Mouse (Mus musculus) G1E (cell line): ENCODE results near the gene Sept5. TPM values are rescaled to one million over a fixed set of nuclear protein-coding genes. Genes with fewer than 3 reads are reported as not detected.

Experiments used
- ATAC-seq: 2 replicates; pipeline ENCODE4 v1.8.0; 2016; ENCODE audit warnings: mild to moderate bottlenecking; ENCODE audit not compliant: insufficient number of reproducible peaks, poor library complexity, low FRiP score, severe bottlenecking; ENCODE audit errors: extremely low read depth
- DNase-seq: peaks from one replicate; pipeline ENCODE4 v3.0.0; 2012; ENCODE audit warnings: low spot score
- H3K27me3 ChIP-seq: 2 replicates; pipeline ENCODE4 v1.6.1; 2012; ENCODE audit warnings: mild to moderate bottlenecking, low read length, inconsistent platforms; ENCODE audit not compliant: insufficient read depth
- H3K36me3 ChIP-seq: replicated peaks from 2 replicates; pipeline ENCODE3; 2012; ENCODE audit warnings: mild to moderate bottlenecking, inconsistent platforms
- H3K4me1 ChIP-seq: 2 replicates; pipeline ENCODE4 v1.6.1; 2012; ENCODE audit warnings: low read depth, low read length, inconsistent platforms, mixed read lengths; ENCODE audit not compliant: insufficient read depth
- H3K4me3 ChIP-seq: 2 replicates; pipeline ENCODE4 v1.5.1; 2012; ENCODE audit warnings: low read depth, mild to moderate bottlenecking, inconsistent platforms, low read length, moderate library complexity, mixed read lengths
- H3K9me3 ChIP-seq: replicated peaks from 2 replicates; pipeline ENCODE4 v1.6.1; 2012; ENCODE audit warnings: inconsistent platforms
- CTCF ChIP-seq: IDR thresholded peaks from 2 replicates; pipeline ENCODE4 v1.5.1; 2012; ENCODE audit warnings: low read depth, low read length, inconsistent platforms, mixed read lengths
- GATA1 ChIP-seq: IDR thresholded peaks from 2 replicates; pipeline ENCODE4 v1.6.1; 2012; ENCODE audit warnings: borderline replicate concordance, low read length, inconsistent platforms, mixed read lengths
- GATA2 ChIP-seq: IDR thresholded peaks from 2 replicates; pipeline ENCODE4 v1.6.1; 2012; ENCODE audit warnings: low read depth, low read length, inconsistent platforms, borderline replicate concordance
- POLR2AphosphoS5 ChIP-seq: IDR thresholded peaks from 2 replicates; pipeline ENCODE4 v1.6.1; 2012; ENCODE audit warnings: low read depth, low read length, inconsistent platforms; ENCODE audit not compliant: insufficient replicate concordance
- TAL1 ChIP-seq: conservative IDR thresholded peaks from 2 replicates; pipeline ENCODE4 v1.6.1; 2012; ENCODE audit warnings: low read depth, low read length, inconsistent platforms, mixed read lengths
- polyA plus RNA-seq: library from polyadenylated mRNA; stranded (reverse); fragments of >175 nt; gene quantifications from 2 replicates; pipeline ENCODE4 v1.2.3, GENCODE M21; 2012
- total RNA-seq, 2 experiments: library from RNA; stranded (forward) in 1 of 2; stranded (reverse) in 1 of 2; fragments of 200-1000 nt in 1 of 2; fragments of >200 nt in 1 of 2; fragmentation: Nextera tagmentation in 1 of 2; gene quantifications; 2 replicates each; pipeline ENCODE4 v1.2.3; 2014 to 2017

The Sept5 gene
- total and polyA plus RNA-seq, 3 experiments: 0.05 TPM; not detected in 2

DNA sequence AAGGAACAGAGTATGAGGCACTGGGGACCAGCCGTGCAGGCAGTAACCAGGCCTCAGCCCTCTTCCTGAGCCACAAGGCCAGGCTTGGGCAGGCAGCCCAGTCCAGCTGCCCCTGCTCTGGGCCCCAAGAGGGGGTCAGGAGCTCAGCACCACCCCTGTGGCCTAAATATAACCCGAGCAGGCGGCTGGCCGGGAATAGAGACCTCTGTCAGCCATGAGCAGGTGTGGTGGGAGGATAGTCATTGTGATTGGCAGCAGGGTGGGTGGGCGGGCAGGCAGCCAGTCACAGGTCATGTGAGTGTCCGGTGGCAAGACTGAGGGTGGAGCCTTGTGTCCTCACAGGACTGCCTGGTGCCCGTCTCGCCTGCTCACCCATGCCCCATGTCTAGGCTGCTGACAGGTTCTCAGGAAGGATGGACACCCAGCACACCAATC, 25.5 kb downstream of the Sept5 start:
- Histone ChIP-seq H3K4me3 (no peak overlapping the region), H3K9me3 (no peaks in the 10 kb centered on the region), H3K36me3 (no peaks in the 10 kb centered on the region), H3K27me3 (peaks cover 38% of the 10 kb centered on the region), H3K4me1 (no peaks in the 10 kb centered on the region)
- DNase-seq (no peak), ATAC-seq (no peak)
- TF ChIP-seq GATA1: no peak

DNA sequence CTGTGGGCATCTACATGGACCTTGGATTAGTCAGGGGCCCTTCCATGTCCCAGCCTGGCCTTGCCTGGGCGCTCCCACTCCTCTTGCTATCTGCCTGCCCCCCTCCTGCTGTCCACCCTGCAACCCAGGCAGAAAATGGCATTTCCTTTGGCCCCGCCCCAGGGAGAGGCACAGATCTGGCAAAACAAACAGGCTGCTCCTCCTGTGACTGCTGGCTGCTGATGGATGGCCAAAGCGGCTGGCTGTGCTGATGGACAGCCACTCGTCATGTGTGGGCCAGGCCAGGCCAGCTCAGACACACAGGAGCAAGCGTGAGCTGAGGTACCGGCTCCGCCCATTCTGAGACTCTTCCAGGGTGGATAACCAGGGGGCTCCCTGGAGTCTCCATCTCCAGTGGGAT, 28.3 kb downstream of the Sept5 start:
- TF ChIP-seq GATA2 (no peak), CTCF (no peak), POLR2AphosphoS5 (no peak), GATA1 (no peak), TAL1 (no peak)
- ATAC-seq: no peak

GRCm38 (mm10) chr16:18598006-18598405, 31.7 kb downstream of the Sept5 start:
- TF ChIP-seq GATA1 (no peak), TAL1 (no peak)
- no peaks in the 10 kb centered on the region for H3K36me3 ChIP-seq
- DNase-seq: no peak
- H3K4me3 ChIP-seq: no peak overlapping the region
- no peaks in the 10 kb centered on the region for H3K9me3 ChIP-seq
- peaks cover 29% of the 10 kb centered on the region for H3K27me3 ChIP-seq
- no peak for ATAC-seq
- H3K4me1 ChIP-seq: no peaks in the 10 kb centered on the region

More for the DNA sequence above, 28.3 kb downstream of the Sept5 start:
- Histone ChIP-seq H3K27me3 (peaks cover 30% of the 10 kb centered on the region), H3K9me3 (no peaks in the 10 kb centered on the region), H3K4me1 (no peaks in the 10 kb centered on the region), H3K36me3 (no peaks in the 10 kb centered on the region), H3K4me3 (no peak overlapping the region)
- DNase-seq: no peak

DNA sequence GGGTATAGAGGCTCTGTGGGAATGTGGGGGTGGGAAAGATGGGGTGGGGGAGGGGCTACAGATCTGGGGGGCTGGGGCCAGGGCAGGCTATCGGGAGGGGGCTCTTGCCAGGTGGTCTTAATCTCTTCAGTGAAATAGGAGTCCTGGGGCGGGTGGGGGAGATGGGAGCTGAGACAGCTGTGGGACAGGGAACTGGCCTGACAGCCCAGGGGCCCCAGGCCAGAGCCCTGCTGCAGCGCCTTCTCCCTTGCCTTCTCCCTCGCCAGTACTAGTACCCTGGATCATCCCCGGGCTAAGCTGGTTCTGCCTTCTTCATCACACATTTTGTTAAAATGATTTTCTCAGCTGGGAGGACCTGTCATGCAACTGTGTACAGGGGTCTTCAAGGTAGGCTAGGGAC, 33.5 kb downstream of the Sept5 start:
- peaks cover 35% of the 10 kb centered on the region for H3K27me3 ChIP-seq

DNA sequence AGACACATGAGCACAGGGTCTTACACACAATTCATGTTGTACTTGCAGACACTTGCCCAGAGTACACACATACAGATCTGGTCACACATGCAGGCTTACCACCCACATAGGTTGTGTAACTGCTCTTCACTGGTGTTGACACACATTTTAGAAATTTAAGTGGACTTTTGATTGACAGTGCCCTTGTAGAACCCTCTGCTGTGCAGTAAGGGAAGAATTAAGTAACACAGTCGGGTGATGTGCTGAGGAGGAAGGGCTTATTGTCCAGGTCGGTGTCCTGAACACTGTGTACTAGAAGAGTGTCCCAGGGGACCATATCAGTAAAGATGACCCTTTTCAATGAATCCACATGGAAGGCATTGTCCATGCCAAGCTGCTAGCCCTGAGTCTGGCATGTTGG, 35.8 kb downstream of the Sept5 start:
- Histone ChIP-seq H3K27me3 (peaks cover 52% of the 10 kb centered on the region), H3K36me3 (no peaks in the 10 kb centered on the region), H3K4me3 (no peak overlapping the region), H3K4me1 (no peaks in the 10 kb centered on the region), H3K9me3 (no peaks in the 10 kb centered on the region)
- no peak for DNase-seq
- TF ChIP-seq POLR2AphosphoS5 (no peak), TAL1 (no peak), GATA2 (no peak), CTCF (no peak), GATA1 (no peak)
- no peak for ATAC-seq

More for the DNA sequence above, 33.5 kb downstream of the Sept5 start:
- H3K36me3 ChIP-seq: no peaks in the 10 kb centered on the region
- ATAC-seq (no peak), DNase-seq (no peak)
- H3K4me1 ChIP-seq: no peaks in the 10 kb centered on the region
- H3K4me3 ChIP-seq: no peak overlapping the region
- no peaks in the 10 kb centered on the region for H3K9me3 ChIP-seq
- TF ChIP-seq POLR2AphosphoS5: no peak
- no peak for TF ChIP-seq TAL1
- TF ChIP-seq GATA1: no peak
- TF ChIP-seq CTCF: no peak
- TF ChIP-seq GATA2: no peak

GRCm38 (mm10) chr16:18591047-18592018, 38.4 kb downstream of the Sept5 start:
- Histone ChIP-seq H3K4me1 (no peaks in the 10 kb centered on the region), H3K4me3 (no peak overlapping the region), H3K9me3 (peaks cover 16% of the 10 kb centered on the region), H3K27me3 (peaks cover 58% of the 10 kb centered on the region), H3K36me3 (no peaks in the 10 kb centered on the region)
- ATAC-seq (no peak), DNase-seq (no peak)
- TF ChIP-seq TAL1 (no peak), GATA2 (no peak), GATA1 (no peak), POLR2AphosphoS5 (no peak), CTCF (no peak)
